Mouse (Mus musculus) kidney, embryonic 16.5 days (tissue): ENCODE results near the gene Xpr1. TPM values are rescaled to one million over a fixed set of nuclear protein-coding genes. Genes with fewer than 3 reads are reported as not detected.

Source experiments
- ATAC-seq: fragments of 200-750 bp; cut with Nextera tagmentation; 2 replicates; pipeline ENCODE4 v1.8.0; 2017; ENCODE audit warnings: moderate TSS enrichment; ENCODE audit not compliant: low FRiP score, low TSS enrichment
- H3K27ac ChIP-seq: fragments of 300-500 bp; sonication (generic); 2 replicates; pipeline ENCODE4 v1.5.1; 2014; ENCODE audit warnings: low read length
- H3K27me3 ChIP-seq: fragments of 300-500 bp; sonication (generic); 2 replicates; pipeline ENCODE4 v1.6.1; 2014; ENCODE audit warnings: low read length, control low read depth, mixed read lengths; ENCODE audit not compliant: insufficient read depth
- H3K36me3 ChIP-seq: fragments of 300-500 bp; sonication (generic); 2 replicates; pipeline ENCODE4 v1.6.1; 2014; ENCODE audit warnings: low read length, control low read depth, mixed read lengths; ENCODE audit not compliant: insufficient read depth
- H3K4me1 ChIP-seq: fragments of 300-500 bp; sonication (generic); 2 replicates; pipeline ENCODE4 v1.6.1; 2014; ENCODE audit warnings: low read length, control low read depth, mixed read lengths; ENCODE audit not compliant: insufficient read depth
- H3K4me2 ChIP-seq: fragments of 300-500 bp; sonication (generic); replicated peaks from 2 replicates; pipeline ENCODE4 v1.6.1; 2014; ENCODE audit warnings: low read depth, low read length
- H3K4me3 ChIP-seq: fragments of 300-500 bp; sonication (generic); 2 replicates; pipeline ENCODE4 v1.5.1; 2014; ENCODE audit warnings: mild to moderate bottlenecking, low read length
- H3K9ac ChIP-seq: fragments of 300-500 bp; sonication (generic); replicated peaks from 2 replicates; pipeline ENCODE4 v1.6.1; 2014; ENCODE audit warnings: low read length
- H3K9me3 ChIP-seq: fragments of 300-500 bp; sonication (generic); 2 replicates; pipeline ENCODE4 v1.6.1; 2016; ENCODE audit warnings: low read length, control low read depth
- WGBS: fragments of 180-500 bp; shearing (Covaris S2); extraction: QIAGEN DNeasy Blood & Tissue Kit; methylation state at CpG from one replicate; pipeline ENCODE4 v1.1.7; 2014; 5-methylcytosine and 5-hydroxymethylcytosine counted together
- polyA plus RNA-seq: library from polyadenylated mRNA; unstranded; fragments of >200 nt; fragmentation: Nextera tagmentation; extraction: Ambion mirVana; gene quantifications from 2 replicates; pipeline ENCODE4 v1.2.1, GENCODE M21; 2015

The Xpr1 gene
- polyA plus RNA-seq, 1 experiment from 2014 or later = 9.2 TPM

- H3K4me2 ChIP-seq = no peak overlapping the region
- H3K27ac ChIP-seq = no peak overlapping the region
- WGBS = 22% methylated on average over 3 of the region's 3 CpGs
- no peaks in the 10 kb centered on the region for H3K36me3 ChIP-seq
- no peaks in the 10 kb centered on the region for H3K9me3 ChIP-seq
- ATAC-seq = no peak
- H3K9ac ChIP-seq = no peak overlapping the region
- no peaks in the 10 kb centered on the region; the same call in 1 of the 2 replicates for H3K4me1 ChIP-seq
- H3K27me3 ChIP-seq = no peaks in the 10 kb centered on the region
- no peak overlapping the region for H3K4me3 ChIP-seq
Measured at GRCm38 (mm10) chr1:155438525-155438924, 21.3 kb upstream of the Xpr1 start.

GRCm38 (mm10) chr1:155429304-155429703 is 12.1 kb upstream of the Xpr1 start:
- Histone ChIP-seq H3K27me3 (no peaks in the 10 kb centered on the region), H3K4me1 (no peaks in the 10 kb centered on the region), H3K9ac (no peak overlapping the region), H3K4me3 (no peak overlapping the region), H3K9me3 (peaks cover 7% of the 10 kb centered on the region; the same call in 1 of the 2 replicates), H3K4me2 (no peak overlapping the region), H3K36me3 (no peaks in the 10 kb centered on the region), H3K27ac (no peak overlapping the region)
- no peak for ATAC-seq
- 90% methylated on average over 7 of the region's 7 CpGs for WGBS

GRCm38 (mm10) chr1:155427126-155427865 is 10.1 kb upstream of the Xpr1 start:
- H3K27me3 ChIP-seq = no peaks in the 10 kb centered on the region
- no peaks in the 10 kb centered on the region for H3K4me1 ChIP-seq
- peaks cover 7% of the 10 kb centered on the region; the same call in 1 of the 2 replicates for H3K9me3 ChIP-seq
- WGBS = 75% methylated on average over 6 of the region's 6 CpGs
- no peak overlapping the region for H3K9ac ChIP-seq
- H3K36me3 ChIP-seq = no peaks in the 10 kb centered on the region
- H3K27ac ChIP-seq = no peak overlapping the region
- no peak overlapping the region for H3K4me2 ChIP-seq
- H3K4me3 ChIP-seq = no peak overlapping the region
- ATAC-seq = no peak

GRCm38 (mm10) chr1:155425743-155426315 is 8.6 kb upstream of the Xpr1 start:
- WGBS = 28% methylated on average over 6 of the region's 6 CpGs
- no peaks in the 10 kb centered on the region for H3K4me1 ChIP-seq
- H3K9me3 ChIP-seq = no peaks in the 10 kb centered on the region
- H3K36me3 ChIP-seq = no peaks in the 10 kb centered on the region
- H3K4me2 ChIP-seq = no peak overlapping the region
- H3K27ac ChIP-seq = no peak overlapping the region
- H3K9ac ChIP-seq = no peak overlapping the region
- H3K4me3 ChIP-seq = no peak overlapping the region
- no peak for ATAC-seq
- H3K27me3 ChIP-seq = no peaks in the 10 kb centered on the region

- Histone ChIP-seq H3K36me3 (no peaks in the 10 kb centered on the region), H3K4me3 (no peak overlapping the region), H3K27ac (no peak overlapping the region), H3K9ac (no peak overlapping the region), H3K4me1 (no peaks in the 10 kb centered on the region), H3K4me2 (no peak overlapping the region), H3K9me3 (no peaks in the 10 kb centered on the region), H3K27me3 (no peaks in the 10 kb centered on the region)
- WGBS = 93% methylated on average over 5 of the region's 5 CpGs
- no peak for ATAC-seq
Measured at GRCm38 (mm10) chr1:155425285-155425684, 8.1 kb upstream of the Xpr1 start.

- Histone ChIP-seq H3K27me3 (no peaks in the 10 kb centered on the region), H3K4me1 (no peaks in the 10 kb centered on the region), H3K27ac (no peak overlapping the region), H3K4me3 (no peak overlapping the region), H3K4me2 (no peak overlapping the region), H3K9me3 (no peaks in the 10 kb centered on the region), H3K36me3 (no peaks in the 10 kb centered on the region), H3K9ac (no peak overlapping the region)
- no peak for ATAC-seq
- 71% methylated on average over 4 of the region's 4 CpGs for WGBS
Measured at GRCm38 (mm10) chr1:155423801-155424200, 6.6 kb upstream of the Xpr1 start.

GRCm38 (mm10) chr1:155422022-155422421 is 4.8 kb upstream of the Xpr1 start:
- Histone ChIP-seq H3K9ac (no peak overlapping the region), H3K4me2 (no peak overlapping the region), H3K9me3 (no peaks in the 10 kb centered on the region), H3K27me3 (no peaks in the 10 kb centered on the region), H3K36me3 (no peaks in the 10 kb centered on the region), H3K4me3 (no peak overlapping the region), H3K4me1 (no peaks in the 10 kb centered on the region), H3K27ac (no peak overlapping the region)
- no peak for ATAC-seq
- WGBS = 43% methylated on average over 7 of the region's 7 CpGs

- Histone ChIP-seq H3K27me3 (no peaks in the 10 kb centered on the region), H3K9me3 (no peaks in the 10 kb centered on the region), H3K4me3 (peak overlapping the region; percentile 92), H3K9ac (peak overlapping the region; percentile 80), H3K4me1 (peaks cover 10% of the 10 kb centered on the region), H3K36me3 (no peaks in the 10 kb centered on the region), H3K27ac (peak overlapping the region; percentile 90), H3K4me2 (peak overlapping the region; percentile 75)
- ATAC-seq = no peak
- WGBS = 4% methylated on average over 6 of the region's 6 CpGs
Measured at GRCm38 (mm10) chr1:155416147-155416700, 991 bp downstream of the Xpr1 start.

GRCm38 (mm10) chr1:155415421-155415820 is 1.8 kb downstream of the Xpr1 start:
- WGBS = 27% methylated on average over 4 of the region's 4 CpGs
- H3K9me3 ChIP-seq = no peaks in the 10 kb centered on the region
- no peak overlapping the region for H3K27ac ChIP-seq
- H3K27me3 ChIP-seq = no peaks in the 10 kb centered on the region
- peak overlapping the region; percentile 32 for H3K4me2 ChIP-seq
- no peak overlapping the region; the same call in 1 of the 2 replicates for H3K4me3 ChIP-seq
- no peak overlapping the region for H3K9ac ChIP-seq
- peaks cover 10% of the 10 kb centered on the region for H3K4me1 ChIP-seq
- no peak for ATAC-seq
- no peaks in the 10 kb centered on the region for H3K36me3 ChIP-seq

- H3K9me3 ChIP-seq = no peaks in the 10 kb centered on the region
- no peaks in the 10 kb centered on the region for H3K27me3 ChIP-seq
- H3K36me3 ChIP-seq = no peaks in the 10 kb centered on the region
- no peak for ATAC-seq
- no peak overlapping the region for H3K9ac ChIP-seq
- H3K4me2 ChIP-seq = no peak overlapping the region
- no peak overlapping the region for H3K4me3 ChIP-seq
- no peak overlapping the region for H3K27ac ChIP-seq
- 78% methylated on average over 2 of the region's 2 CpGs for WGBS
- H3K4me1 ChIP-seq = peaks cover 13% of the 10 kb centered on the region
Measured at GRCm38 (mm10) chr1:155412705-155413104, 4.5 kb downstream of the Xpr1 start.
